Mouse (Mus musculus) testis, postnatal 14 days (tissue): ENCODE data around the gene Cep170.

Source experiments
- DNase-seq: peaks from one replicate; pipeline ENCODE4 v3.0.0; 2021; ENCODE audit warnings: low spot score

Gene Cep170

GRCm38 (mm10) chr1:176732834-176733233 is 81.0 kb downstream of the Cep170 start:
- no peak for DNase-seq

GRCm38 (mm10) chr1:176730528-176730927 is 83.3 kb downstream of the Cep170 start:
- DNase-seq: no peak

DNA sequence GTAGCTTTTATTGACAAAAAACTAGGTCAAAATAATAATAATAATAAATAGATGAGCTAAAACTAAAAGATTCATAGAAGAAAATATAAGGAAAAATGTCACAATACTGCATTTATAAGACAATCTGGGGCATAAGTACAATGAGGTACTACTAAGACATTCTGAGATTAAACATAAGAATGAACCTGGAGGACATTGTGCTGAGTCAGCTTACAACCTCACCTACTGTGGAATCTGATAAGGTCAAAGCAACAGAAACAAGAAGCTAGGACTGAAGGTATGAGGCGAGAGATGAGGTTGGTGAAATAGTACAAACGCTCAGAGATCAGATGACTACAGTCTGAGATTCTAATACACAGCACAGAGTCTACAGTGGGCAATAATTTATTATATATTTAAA is 86.5 kb downstream of the Cep170 start:
- no peak for DNase-seq

- DNase-seq: no peak
Measured at GRCm38 (mm10) chr1:176724771-176725170, 89.1 kb downstream of the Cep170 start.

- DNase-seq: no peak
Measured at GRCm38 (mm10) chr1:176723858-176724713, 89.8 kb downstream of the Cep170 start.

- DNase-seq: no peak
Measured at GRCm38 (mm10) chr1:176712436-176712835, 101.4 kb downstream of the Cep170 start.

DNA sequence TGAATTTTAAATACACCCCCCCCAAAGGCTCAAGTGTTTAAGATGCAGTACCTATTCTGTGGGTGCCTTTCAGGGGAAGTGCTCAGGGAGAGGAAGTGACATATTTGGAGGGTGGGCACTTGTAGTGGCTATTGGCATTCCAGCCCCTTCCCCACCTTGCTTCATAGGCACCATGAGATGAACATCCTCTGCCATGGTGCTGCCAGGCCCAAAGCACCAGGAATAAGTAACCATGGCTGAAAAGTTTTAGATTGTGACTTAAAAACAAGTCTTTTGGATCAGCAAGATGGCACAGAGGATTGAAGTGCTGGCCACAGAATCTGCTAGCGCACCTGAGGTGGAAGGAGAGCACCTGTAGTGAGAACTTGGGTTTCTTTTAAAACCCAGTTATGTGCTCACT is 113.6 kb downstream of the Cep170 start:
- DNase-seq: no peak

GRCm38 (mm10) chr1:176699793-176700192 is 114.1 kb downstream of the Cep170 start:
- no peak for DNase-seq

DNA sequence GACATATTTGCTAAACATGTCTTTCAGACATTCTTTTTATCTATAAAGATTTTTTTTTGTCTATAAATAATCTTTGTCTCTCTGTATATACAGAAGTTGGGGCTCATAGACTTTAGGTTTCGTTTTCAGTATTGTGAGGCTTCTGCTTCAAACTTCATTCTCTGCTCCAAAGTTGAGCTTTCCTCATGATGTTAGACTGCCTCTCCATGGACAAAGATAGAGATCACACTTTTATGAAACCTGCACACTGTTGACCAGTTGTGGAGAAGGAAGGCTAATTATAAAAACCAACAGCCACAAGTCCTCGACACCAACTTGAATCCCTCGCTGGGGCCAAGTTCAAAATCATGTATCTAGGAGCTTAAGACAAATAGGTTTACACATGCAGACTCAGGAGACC is 115.2 kb downstream of the Cep170 start:
- no peak for DNase-seq

DNA sequence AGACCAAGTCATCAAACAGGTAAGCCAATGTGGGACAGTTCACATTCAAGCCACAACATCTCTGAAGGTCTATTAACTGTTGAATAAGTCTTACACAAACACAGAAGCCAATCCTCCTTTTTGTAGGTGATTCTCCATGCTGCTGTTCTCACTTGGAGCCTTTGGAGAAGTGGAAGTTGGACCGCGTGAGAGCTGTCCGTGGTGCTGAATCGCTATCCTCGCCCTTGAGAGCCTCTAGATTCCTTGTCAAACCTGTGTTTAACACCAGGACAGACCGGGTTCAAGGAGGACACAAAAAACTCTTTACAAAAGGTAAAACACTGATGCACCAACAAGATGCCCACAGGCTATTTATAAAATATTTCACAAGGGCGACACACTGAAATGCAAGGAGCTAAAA is 116.8 kb downstream of the Cep170 start:
- DNase-seq: peak; percentile 38

DNA sequence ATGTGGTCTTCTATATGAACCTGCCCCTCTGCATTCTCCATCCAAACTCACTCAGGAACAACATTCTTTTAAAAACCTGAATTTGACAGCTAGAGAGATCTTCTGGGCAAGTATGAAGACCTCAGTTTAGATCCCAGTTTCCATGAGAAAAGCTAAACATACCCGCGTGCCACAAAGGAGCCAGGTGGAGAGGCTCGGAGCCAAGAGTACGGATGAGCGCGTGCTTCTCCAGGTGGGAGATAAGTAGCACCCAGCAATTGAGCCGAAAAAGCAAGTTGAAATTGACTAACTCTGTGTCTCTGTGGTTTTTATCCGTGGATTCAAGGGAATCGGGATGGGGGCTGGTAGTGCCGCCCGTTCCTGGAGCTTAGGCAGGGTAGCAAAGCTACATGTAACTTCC is 122.8 kb downstream of the Cep170 start:
- no peak for DNase-seq

DNA sequence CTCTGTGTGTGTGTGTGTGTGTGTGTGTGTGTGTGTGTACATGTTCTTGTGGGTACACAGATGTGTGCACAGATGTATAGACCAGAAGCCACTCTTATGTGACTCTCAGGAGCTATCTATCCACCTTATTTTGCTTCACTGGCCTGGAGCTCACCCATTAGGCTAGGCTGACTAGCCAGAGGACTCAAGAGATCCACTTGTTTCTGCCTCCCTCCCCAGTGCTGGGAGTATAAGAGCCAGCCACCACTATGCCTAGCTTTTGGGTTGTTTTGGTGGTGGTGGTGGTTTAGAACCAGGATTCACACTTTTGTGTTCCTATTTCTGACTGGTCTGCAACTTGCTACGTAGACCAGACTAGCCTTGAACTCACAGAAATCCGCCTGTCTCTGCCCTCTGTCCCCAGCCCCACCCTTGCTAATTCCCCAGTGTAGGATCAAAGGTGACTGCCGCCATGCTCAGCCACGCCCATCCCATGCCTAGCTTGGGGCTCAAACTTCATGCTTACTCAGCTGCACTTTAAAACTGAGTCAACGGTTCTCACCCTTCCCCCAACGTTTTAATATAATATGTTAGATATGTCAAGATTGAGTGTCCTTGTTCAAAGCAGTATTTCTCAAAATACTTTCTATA is 125.5 kb downstream of the Cep170 start:
- no peak for DNase-seq
